Mouse (Mus musculus) heart, embryonic 14.5 days (tissue): ENCODE measurements around the gene Mepce. TPM values are rescaled to one million over a fixed set of nuclear protein-coding genes. Genes with fewer than 3 reads are reported as not detected.

Source experiments
- ATAC-seq: fragments of 200-750 bp; cut with Nextera tagmentation; 2 replicates; pipeline ENCODE4 v1.8.0; 2017; ENCODE audit warnings: low read depth, moderate TSS enrichment; ENCODE audit not compliant: insufficient number of reproducible peaks, insufficient read depth, low FRiP score
- H3K27ac ChIP-seq, 2 experiments: fragments of 200-500 bp in 1 of 2; fragments of 300-500 bp in 1 of 2; sonication (generic) in 1 of 2; replicated peaks in 1 of 2; 2 replicates each; pipeline ENCODE4 v1.5.1; 2012 to 2014; ENCODE audit warnings: low read depth in 2 of 2, low read length in 2 of 2, control low read depth in 1 of 2, mild to moderate bottlenecking in 1 of 2, mixed read lengths in 1 of 2; ENCODE audit not compliant: control insufficient read depth in 1 of 2, insufficient read depth in 1 of 2
- H3K27me3 ChIP-seq: fragments of 300-500 bp; sonication (generic); 2 replicates; pipeline ENCODE4 v1.6.1; 2014; ENCODE audit warnings: mild to moderate bottlenecking, low read length, control low read depth; ENCODE audit not compliant: control insufficient read depth, insufficient read depth
- H3K36me3 ChIP-seq: fragments of 300-500 bp; sonication (generic); 2 replicates; pipeline ENCODE4 v1.6.1; 2014; ENCODE audit warnings: mild to moderate bottlenecking, control low read depth, low read length, mixed read lengths; ENCODE audit not compliant: control insufficient read depth, insufficient read depth
- H3K4me1 ChIP-seq, 2 experiments: fragments of 200-500 bp in 1 of 2; fragments of 300-500 bp in 1 of 2; sonication (generic) in 1 of 2; 2 replicates each; pipeline ENCODE4 v1.6.1; 2012 to 2014; ENCODE audit warnings: low read length in 2 of 2, control low read depth in 1 of 2, mixed read lengths in 1 of 2; ENCODE audit not compliant: control insufficient read depth in 2 of 2, insufficient read depth in 2 of 2
- H3K4me2 ChIP-seq: fragments of 300-500 bp; sonication (generic); 2 replicates; pipeline ENCODE4 v1.6.1; 2014; ENCODE audit warnings: mild to moderate bottlenecking, low read length
- H3K4me3 ChIP-seq, 2 experiments: fragments of 200-500 bp in 1 of 2; fragments of 300-500 bp in 1 of 2; sonication (generic) in 1 of 2; 2 replicates each; pipeline ENCODE4 v1.5.1; 2012 to 2014; ENCODE audit warnings: low read length in 2 of 2, mild to moderate bottlenecking in 2 of 2, control low read depth in 1 of 2, low read depth in 1 of 2, moderate library complexity in 1 of 2; ENCODE audit not compliant: control insufficient read depth in 1 of 2, insufficient read depth in 1 of 2
- H3K9ac ChIP-seq: fragments of 300-500 bp; sonication (generic); 2 replicates; pipeline ENCODE4 v1.6.1; 2014; ENCODE audit warnings: mild to moderate bottlenecking, low read length
- H3K9me3 ChIP-seq: fragments of 300-500 bp; sonication (generic); 2 replicates; pipeline ENCODE4 v1.6.1; 2016; ENCODE audit warnings: low read length, control low read depth; ENCODE audit not compliant: control insufficient read depth
- WGBS: fragments of 180-500 bp; shearing (Covaris S2); extraction: QIAGEN DNeasy Blood & Tissue Kit; methylation state at CpG from one replicate; pipeline ENCODE4 v1.1.7; 2014; 5-methylcytosine and 5-hydroxymethylcytosine counted together
- polyA plus RNA-seq: library from polyadenylated mRNA; unstranded; fragments of >200 nt; fragmentation: Nextera tagmentation; extraction: Ambion mirVana; gene quantifications from 2 replicates; pipeline ENCODE4 v1.2.1, GENCODE M21; 2014

The Mepce gene
- polyA plus RNA-seq, 1 experiment from 2014 or later, result 9.2 TPM

GRCm38 (mm10) chr5:137737400-137737940, 50.0 kb downstream of the Mepce start:
- WGBS, result 90% methylated on average over 6 of the region's 6 CpGs
- no peaks in the 10 kb centered on the region for H3K27me3 ChIP-seq
- H3K4me1 ChIP-seq, result peaks cover 3 to 8% of the 10 kb centered on the region in 2 experiments; a peak in 3 of 4 replicates
- no peak overlapping the region for H3K4me2 ChIP-seq
- no peak for ATAC-seq
- no peaks in the 10 kb centered on the region for H3K9me3 ChIP-seq
- H3K4me3 ChIP-seq, result no peak overlapping the region
- no peak overlapping the region for H3K9ac ChIP-seq
- H3K27ac ChIP-seq, result no peak overlapping the region
- H3K36me3 ChIP-seq, result peaks cover 13% of the 10 kb centered on the region

DNA sequence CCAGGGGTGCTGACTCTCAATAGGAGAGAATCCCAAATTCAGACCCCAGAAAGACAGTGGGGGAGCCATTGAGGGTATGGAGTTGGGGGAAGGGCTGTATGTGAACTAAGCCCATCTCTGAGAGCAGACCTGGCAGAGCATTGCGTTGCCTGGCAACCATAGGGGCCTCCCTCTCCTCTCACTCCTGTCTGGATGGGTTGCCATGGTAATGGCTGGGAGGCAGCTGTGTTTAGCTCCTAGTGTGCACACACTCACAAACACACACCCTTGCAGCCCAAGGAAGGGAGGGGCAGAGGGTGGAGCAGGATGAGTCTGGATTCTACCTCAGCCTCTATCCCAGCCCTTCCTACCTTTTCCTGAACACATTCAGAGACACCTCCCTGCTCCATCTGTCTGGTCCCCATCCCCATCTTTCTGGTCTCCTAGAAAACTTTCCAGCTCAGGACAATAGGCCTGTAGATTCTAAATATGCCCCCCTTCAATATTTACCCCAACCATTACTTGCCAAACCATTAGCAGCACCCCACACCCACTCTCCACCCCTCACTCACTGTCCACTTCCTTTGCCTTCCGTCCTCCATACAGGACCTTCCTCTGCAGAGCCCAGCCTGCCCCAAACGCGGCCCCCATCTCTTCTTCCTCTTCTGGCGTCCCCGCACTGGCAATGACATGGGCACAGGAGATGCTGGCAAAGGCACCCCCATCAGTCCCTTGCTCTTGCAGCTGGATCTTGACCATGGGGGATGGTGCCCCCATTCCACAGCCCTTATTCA, 53.0 kb downstream of the Mepce start:
- Histone ChIP-seq H3K36me3 (peaks cover 15% of the 10 kb centered on the region), H3K4me3 (no peak overlapping the region), H3K4me2 (no peak overlapping the region), H3K27ac (no peak overlapping the region), H3K27me3 (no peaks in the 10 kb centered on the region), H3K9ac (no peak overlapping the region), H3K9me3 (no peaks in the 10 kb centered on the region), H3K4me1 (peaks cover 0 to 3% of the 10 kb centered on the region in 2 experiments; a peak in 1 of 4 replicates)
- 76% methylated on average over 6 of the region's 6 CpGs for WGBS
- no peak for ATAC-seq

DNA sequence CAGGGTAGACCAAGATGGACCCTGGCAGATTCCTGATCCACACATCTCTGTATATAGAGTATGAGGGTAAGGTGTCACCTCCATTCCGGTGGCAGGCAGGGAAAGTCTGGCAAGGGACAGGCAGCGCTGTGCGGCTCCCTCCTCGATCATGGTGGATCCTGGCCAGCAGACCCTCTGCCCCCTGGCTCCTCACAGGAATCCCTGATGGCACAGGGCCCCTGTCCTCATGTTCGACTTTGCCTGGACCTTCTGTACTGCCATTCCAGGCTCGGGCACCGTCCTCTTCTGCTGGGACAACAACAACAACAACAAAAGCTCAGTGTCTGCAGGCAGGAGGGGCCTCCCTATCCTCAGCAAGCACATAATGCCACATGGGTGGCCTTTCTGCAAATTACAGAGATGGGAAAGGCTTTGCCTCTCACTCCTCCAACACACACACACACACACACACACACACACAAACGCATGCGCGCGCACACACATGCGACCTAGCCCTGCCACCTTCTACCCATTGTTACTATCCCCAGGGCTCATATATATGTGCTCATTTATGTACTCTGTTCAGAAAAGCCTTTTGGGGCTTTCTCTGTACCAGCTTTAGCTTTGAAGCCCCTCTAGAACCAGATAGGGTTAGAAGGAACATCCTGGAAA, 53.7 kb downstream of the Mepce start:
- no peak overlapping the region for H3K4me3 ChIP-seq
- H3K4me1 ChIP-seq, result no peaks in the 10 kb centered on the region; a peak in 1 of 4 replicates
- H3K36me3 ChIP-seq, result peaks cover 15% of the 10 kb centered on the region
- 91% methylated on average over 12 of the region's 12 CpGs for WGBS
- H3K9ac ChIP-seq, result no peak overlapping the region
- no peak overlapping the region for H3K27ac ChIP-seq
- no peaks in the 10 kb centered on the region for H3K9me3 ChIP-seq
- no peak for ATAC-seq
- H3K4me2 ChIP-seq, result no peak overlapping the region
- no peaks in the 10 kb centered on the region for H3K27me3 ChIP-seq

Other genes starting within 250 kb of the Mepce start
- gene Actl6b, start 234.1 kb downstream of the Mepce start, polyA plus RNA-seq, result 0.31 TPM in 1 of 2 replicates, not detected in the other
- gene Tfr2, start 217.8 kb downstream of the Mepce start, polyA plus RNA-seq, result 0.11 and 0.20 TPM in 2 replicates
- 22.7 and 23.1 TPM in 2 replicates for gene Mospd3, start 186.6 kb downstream of the Mepce start, polyA plus RNA-seq
- gene Pcolce, start 173.9 kb downstream of the Mepce start, polyA plus RNA-seq, result 121 and 123 TPM in 2 replicates
- 0.20 TPM in 1 of 2 replicates, not detected in the other for gene Fbxo24, start 158.7 kb downstream of the Mepce start, polyA plus RNA-seq
- 22.7 and 23.9 TPM in 2 replicates for gene Lrch4, start 158.5 kb downstream of the Mepce start, polyA plus RNA-seq
- gene Gm20605, start 158.5 kb downstream of the Mepce start, polyA plus RNA-seq, result 5.2 and 5.6 TPM in 2 replicates
- gene Sap25, start 146.3 kb downstream of the Mepce start, polyA plus RNA-seq, result 4.3 and 4.6 TPM in 2 replicates
- gene Irs3, start 141.9 kb downstream of the Mepce start, polyA plus RNA-seq, result 0.11 TPM in 2 replicates
- gene Agfg2, start 102.9 kb downstream of the Mepce start, polyA plus RNA-seq, result 10.7 and 12.1 TPM in 2 replicates
- gene Nyap1, start 46.0 kb downstream of the Mepce start, polyA plus RNA-seq, result 0.57 and 1.00 TPM in 2 replicates
- 144 and 147 TPM in 2 replicates for gene Tsc22d4, start 41.9 kb downstream of the Mepce start, polyA plus RNA-seq
- gene Ppp1r35, start 8.8 kb downstream of the Mepce start, polyA plus RNA-seq, result 29.8 and 36.7 TPM in 2 replicates
- 7.3 and 7.6 TPM in 2 replicates for gene Zcwpw1, start 143 bp upstream of the Mepce start, polyA plus RNA-seq
- gene Pilra, start 48.6 kb upstream of the Mepce start, polyA plus RNA-seq, result 3.2 and 3.8 TPM in 2 replicates
- gene Pilrb1, start 70.5 kb upstream of the Mepce start, polyA plus RNA-seq, result 0.44 and 0.68 TPM in 2 replicates
- gene Pilrb2, start 84.2 kb upstream of the Mepce start, polyA plus RNA-seq, result 2.6 and 2.7 TPM in 2 replicates
- gene Cyp3a13, start 134.0 kb upstream of the Mepce start, polyA plus RNA-seq, result not detected in 2 replicates
- 0.11 TPM in 1 of 2 replicates, not detected in the other for gene Gjc3, start 175.4 kb upstream of the Mepce start, polyA plus RNA-seq
- gene Azgp1, start 193.9 kb upstream of the Mepce start, polyA plus RNA-seq, result not detected in 2 replicates
- not detected in 2 replicates for gene Smok3a, start 233.6 kb upstream of the Mepce start, polyA plus RNA-seq
- not detected in 2 replicates for gene Smok3b, start 233.8 kb upstream of the Mepce start, polyA plus RNA-seq